Mouse (Mus musculus): Measurements from ENCODE around the gene Man2a1.

GRCm38 (mm10) chr17:64650702-64651101, 50.2 kb downstream of the Man2a1 start:
- TF ChIP-seq POLR2A (IDR thresholded peaks at IDR 0.05; ENCODE audit: insufficient read depth, low read depth, low read length), result no peak
- TF ChIP-seq CTCF (IDR thresholded peaks at IDR 0.05), result no peak
- no peak for TF ChIP-seq EP300 (IDR thresholded peaks at IDR 0.05; ENCODE audit: insufficient read depth, low read depth, low read length)

Data from heart, adult 2 months (tissue).